Mouse (Mus musculus) ES-E14 (cell line): Measurements from ENCODE around the gene Kif5c.

ENCODE experiments used
- MAFK ChIP-seq: IDR thresholded peaks from 2 replicates; pipeline ENCODE4 v1.6.1; 2014; ENCODE audit warnings: mild to moderate bottlenecking, low read depth, low read length, inconsistent platforms; ENCODE audit not compliant: insufficient read depth
- ZC3H11A ChIP-seq: IDR thresholded peaks from 2 replicates; pipeline ENCODE4 v1.6.1; 2012; ENCODE audit warnings: low read depth, mild to moderate bottlenecking, inconsistent platforms, low read length, borderline replicate concordance

- TF ChIP-seq MAFK (no peak), ZC3H11A (no peak)
Observed at GRCm38 (mm10) chr2:49770440-49770839, 151.3 kb downstream of the Kif5c start.
